ENCODE assay signal across 13 mouse cellular contexts in genomic region chr9:101501036-101501435, GRCm38 (mm10).
"Had no signal": no experiment of that assay in that cellular context is flagged by ENCODE, and none has a peak within 500 bp of the region (broad histone marks: within the 10 kb centered on the region; RNA-seq: fewer than 3 reads in every experiment).

No protein-coding gene starts in this region.

- H3K4me2 ChIP-seq: limb, embryonic 13.5 days; liver, embryonic 12.5 days; lung, embryonic 14.5 days; neural tube, embryonic 15.5 days had no signal

- H3K36me3 ChIP-seq: limb, embryonic 13.5 days; liver, embryonic 12.5 days; midbrain, embryonic 10.5 days; neural tube, embryonic 15.5 days had no signal

- H3K4me3 ChIP-seq: layer of hippocampus, adult 2 months; limb, embryonic 13.5 days; liver, embryonic 12.5 days; midbrain, embryonic 10.5 days; neural tube, embryonic 15.5 days had no signal

- H3K27ac ChIP-seq: kidney, postnatal 0 days; limb, embryonic 13.5 days; liver, embryonic 12.5 days; midbrain, embryonic 10.5 days; neural tube, embryonic 15.5 days had no signal

- H3K9me3 ChIP-seq: limb, embryonic 13.5 days; liver, embryonic 12.5 days; midbrain, embryonic 10.5 days; neural tube, embryonic 15.5 days had no signal

- DNase-seq: kidney, postnatal 36 days; lung, embryonic 14.5 days; lung, postnatal 10 days; lung, postnatal 4 days; midbrain, embryonic 14.5 days; right cerebral cortex, postnatal 25 days; thymus, postnatal 4 days had no signal

- H3K9ac ChIP-seq: limb, embryonic 13.5 days; liver, embryonic 12.5 days; lung, embryonic 14.5 days; neural tube, embryonic 15.5 days had no signal

- H3K4me1 ChIP-seq: liver, embryonic 12.5 days had no signal

- H3K27me3 ChIP-seq: limb, embryonic 13.5 days; liver, embryonic 12.5 days; neural tube, embryonic 15.5 days had no signal
